Mouse (Mus musculus) neural tube, embryonic 12.5 days (tissue): ENCODE data around the gene Mgst2. TPM values are rescaled to one million over a fixed set of nuclear protein-coding genes. Genes with fewer than 3 reads are reported as not detected.
A peak's percentile ranks its signal among the peaks of the same experiment; 100 is the strongest.

Experiments
- ATAC-seq: fragments of 200-750 bp; cut with Nextera tagmentation; 2 replicates; pipeline ENCODE4 v1.8.0; 2017; ENCODE audit warnings: low read depth, mild to moderate bottlenecking, moderate TSS enrichment, moderate library complexity; ENCODE audit not compliant: low FRiP score
- H3K27ac ChIP-seq: fragments of 300-500 bp; sonication (generic); 2 replicates; pipeline ENCODE4 v1.5.1; 2016
- H3K27me3 ChIP-seq: fragments of 300-500 bp; sonication (generic); replicated peaks from 2 replicates; pipeline ENCODE4 v1.6.1; 2016; ENCODE audit warnings: mild to moderate bottlenecking
- H3K36me3 ChIP-seq: fragments of 300-500 bp; sonication (generic); 2 replicates; pipeline ENCODE4 v1.6.1; 2016; ENCODE audit warnings: mild to moderate bottlenecking
- H3K4me1 ChIP-seq: fragments of 300-500 bp; sonication (generic); 2 replicates; pipeline ENCODE4 v1.6.1; 2016
- H3K4me2 ChIP-seq: fragments of 300-500 bp; sonication (generic); replicated peaks from 2 replicates; pipeline ENCODE4 v1.6.1; 2016; ENCODE audit warnings: mild to moderate bottlenecking
- H3K4me3 ChIP-seq: fragments of 300-500 bp; sonication (generic); 2 replicates; pipeline ENCODE4 v1.5.1; 2016
- H3K9ac ChIP-seq: fragments of 300-500 bp; sonication (generic); 2 replicates; pipeline ENCODE4 v1.6.1; 2016; ENCODE audit warnings: mild to moderate bottlenecking
- H3K9me3 ChIP-seq: fragments of 300-500 bp; sonication (generic); 2 replicates; pipeline ENCODE4 v1.6.1; 2016; ENCODE audit warnings: mild to moderate bottlenecking
- WGBS: fragments of 180-500 bp; shearing (Covaris S2); methylation state at CpG from one replicate; pipeline ENCODE4 v1.1.7; 2016; 5-methylcytosine and 5-hydroxymethylcytosine counted together
- polyA plus RNA-seq: library from polyadenylated mRNA; unstranded; fragments of >200 nt; fragmentation: Nextera tagmentation; extraction: Ambion mirVana; gene quantifications from 2 replicates; pipeline ENCODE4 v1.2.1, GENCODE M21; 2016

Gene Mgst2
- polyA plus RNA-seq, 1 experiment from 2014 or later, result 1.5 TPM

GRCm38 (mm10) chr3:51728456-51728855 lies 68.3 kb downstream of the Mgst2 start:
- H3K36me3 ChIP-seq, result no peaks in the 10 kb centered on the region
- no peak overlapping the region for H3K27ac ChIP-seq
- 82% methylated on average over 12 of the region's 12 CpGs for WGBS
- H3K4me1 ChIP-seq, result peaks cover 35% of the 10 kb centered on the region
- H3K4me2 ChIP-seq, result no peak overlapping the region
- no peaks in the 10 kb centered on the region for H3K27me3 ChIP-seq
- H3K9me3 ChIP-seq, result no peaks in the 10 kb centered on the region
- no peak overlapping the region for H3K9ac ChIP-seq
- no peak overlapping the region for H3K4me3 ChIP-seq
- no peak for ATAC-seq

GRCm38 (mm10) chr3:51729109-51729918 lies 69.2 kb downstream of the Mgst2 start:
- H3K4me2 ChIP-seq, result no peak overlapping the region
- 72% methylated on average over 14 of the region's 14 CpGs for WGBS
- no peaks in the 10 kb centered on the region for H3K36me3 ChIP-seq
- ATAC-seq, result peak; percentile 19; the same call in 1 of the 2 replicates
- no peak overlapping the region for H3K4me3 ChIP-seq
- H3K27ac ChIP-seq, result no peak overlapping the region
- H3K9ac ChIP-seq, result no peak overlapping the region
- peaks cover 35% of the 10 kb centered on the region for H3K4me1 ChIP-seq
- no peaks in the 10 kb centered on the region for H3K9me3 ChIP-seq
- H3K27me3 ChIP-seq, result no peaks in the 10 kb centered on the region

- no peak overlapping the region for H3K9ac ChIP-seq
- 89% methylated on average over 7 of the region's 7 CpGs for WGBS
- ATAC-seq, result no peak
- no peak overlapping the region for H3K27ac ChIP-seq
- H3K36me3 ChIP-seq, result no peaks in the 10 kb centered on the region
- H3K27me3 ChIP-seq, result no peaks in the 10 kb centered on the region
- peaks cover 35% of the 10 kb centered on the region for H3K4me1 ChIP-seq
- H3K4me3 ChIP-seq, result no peak overlapping the region
- H3K9me3 ChIP-seq, result no peaks in the 10 kb centered on the region
- H3K4me2 ChIP-seq, result no peak overlapping the region
These were observed 70.5 kb downstream of the Mgst2 start for GRCm38 (mm10) chr3:51730662-51731061.

GRCm38 (mm10) chr3:51731949-51732636 lies 71.9 kb downstream of the Mgst2 start:
- peak; percentile 39; the same call in 1 of the 2 replicates for ATAC-seq
- Histone ChIP-seq H3K27ac (no peak overlapping the region), H3K4me2 (no peak overlapping the region), H3K4me3 (no peak overlapping the region), H3K27me3 (no peaks in the 10 kb centered on the region), H3K4me1 (peaks cover 35% of the 10 kb centered on the region), H3K9ac (no peak overlapping the region), H3K9me3 (no peaks in the 10 kb centered on the region), H3K36me3 (no peaks in the 10 kb centered on the region)
- 69% methylated on average over 16 of the region's 16 CpGs for whole genome bisulfite sequencing

Other genes starting within 250 kb of the Mgst2 start
- 57.4 and 65.9 TPM in 2 replicates for gene Naa15, start 245.2 kb upstream of the Mgst2 start, polyA plus RNA-seq
- gene Rab33b, start 176.4 kb upstream of the Mgst2 start, polyA plus RNA-seq, result 16.9 and 19.4 TPM in 2 replicates
- 3.7 and 4.2 TPM in 2 replicates for gene Setd7, start 99.5 kb upstream of the Mgst2 start, polyA plus RNA-seq